Mouse (Mus musculus): ENCODE results near the gene Ralgds.

DNA sequence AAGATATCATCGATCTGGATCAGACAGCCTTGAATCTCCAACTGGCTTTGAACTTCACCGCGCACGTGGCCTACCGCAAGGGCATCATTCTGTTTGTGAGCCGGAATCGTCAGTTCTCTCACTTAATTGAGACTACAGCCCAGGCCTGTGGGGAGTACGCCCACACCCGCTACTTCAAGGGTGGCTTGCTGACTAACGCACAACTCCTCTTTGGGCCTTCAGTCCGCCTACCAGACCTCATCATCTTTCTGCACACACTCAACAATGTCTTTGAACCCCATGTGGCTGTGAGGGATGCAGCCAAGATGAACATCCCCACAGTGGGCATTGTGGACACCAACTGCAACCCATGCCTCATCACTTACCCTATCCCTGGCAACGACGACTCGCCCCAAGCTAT is 43.5 kb upstream of the Ralgds start:
- no peak for TF ChIP-seq POLR2A (IDR thresholded peaks at IDR 0.05; ENCODE audit: low read depth, low read length)
- no peak for TF ChIP-seq CTCF (IDR thresholded peaks at IDR 0.05; ENCODE audit: extremely low read depth, insufficient read length, insufficient replicate concordance, low read depth, low read length)
